Mouse (Mus musculus): ENCODE data around the gene Iffo1. TPM values are rescaled to one million over a fixed set of nuclear protein-coding genes. Genes with fewer than 3 reads are reported as not detected.
A peak's percentile ranks its signal among the peaks of the same experiment; 100 is the strongest.

Gene Iffo1
- 18.2 and 19.0 TPM in 2 replicates for polyA plus RNA-seq (2014; fragmentation: Nextera tagmentation; extraction: Ambion mirVana)

- Histone ChIP-seq H3K4me1 (replicated peaks; ENCODE audit: control insufficient read depth, insufficient read depth, low read length) (peaks cover 41% of the 10 kb centered on the region), H3K9ac (peak within 1 kb of the TSS; percentile 92), H3K36me3 (replicated peaks; ENCODE audit: control insufficient read depth, insufficient read depth) (peaks cover 40% of the 10 kb centered on the region), H3K27ac (peak within 1 kb of the TSS; percentile 87), H3K4me3 (replicated peaks; ENCODE audit: low read length) (peak within 1 kb of the TSS; percentile 77), H3K9me3 (ENCODE audit: control insufficient read depth, low read length) (no peaks in the 10 kb centered on the region), H3K4me2 (replicated peaks) (peak within 1 kb of the TSS; percentile 98), H3K27me3 (ENCODE audit: control insufficient read depth, insufficient read depth, low read length) (no peaks in the 10 kb centered on the region)
- 0% methylated on average over 16 of the region's 16 CpGs for WGBS
- DNase-seq (ENCODE audit: low spot score): peak; percentile 88
- ATAC-seq (ENCODE audit: low FRiP score): peak; percentile 95
Observed at GRCm38 (mm10) chr6:125145001-125145400, at the start of gene Iffo1. Gene Iffo1 (plus strand): TSS chr6:125145241.

DNA sequence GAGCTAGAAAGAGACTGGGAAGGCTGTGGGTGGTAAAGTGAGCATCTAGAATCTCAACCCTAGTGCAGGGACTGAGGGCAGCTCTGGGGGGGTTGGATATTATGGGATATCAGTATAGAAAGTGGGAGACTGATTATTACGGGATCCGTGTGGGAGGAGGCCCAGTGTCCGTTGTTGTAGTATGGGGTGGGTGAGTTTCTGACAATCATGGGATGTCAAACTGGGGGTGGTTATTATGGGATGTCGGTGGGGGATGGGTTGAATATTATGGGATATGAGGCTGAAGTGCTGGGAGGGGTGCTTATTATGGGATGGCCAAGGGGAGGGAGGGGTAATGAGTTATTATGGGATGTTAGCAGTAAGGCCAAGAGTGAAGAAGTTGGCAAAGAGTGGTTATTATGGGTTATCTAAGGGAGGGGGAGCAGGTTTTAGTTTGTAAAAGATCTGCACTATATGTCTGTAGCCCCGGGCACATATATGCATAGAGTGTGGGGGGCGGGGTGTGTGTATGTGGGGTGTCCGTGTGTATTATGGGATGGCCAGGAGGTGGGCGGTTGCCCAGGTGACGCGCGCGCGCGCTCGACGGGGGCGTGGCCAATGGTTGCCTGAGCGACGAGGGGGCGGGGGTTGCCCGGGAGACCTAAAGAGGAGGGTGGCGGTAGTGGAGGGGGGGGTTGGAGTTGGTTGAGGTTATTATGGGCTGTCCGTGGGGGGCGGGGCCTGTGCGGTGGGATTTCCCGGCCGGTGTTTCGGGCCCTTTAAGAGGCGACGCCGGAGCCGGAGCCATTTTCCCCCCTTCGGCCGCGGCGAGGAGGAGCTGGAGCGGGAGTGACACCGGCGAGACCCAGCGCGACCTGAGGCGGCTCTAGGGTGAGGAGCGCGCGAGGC lies 49.4 kb upstream of the Iffo1 start, which contains the start of gene Chd4:
Chd4 (plus strand) TSS at position 591 of the 888 bp plus-strand sequence.
- Histone ChIP-seq H3K9me3 (ENCODE audit: control insufficient read depth, low read length) (no peaks in the 10 kb centered on the region), H3K4me3 (replicated peaks; ENCODE audit: low read length) (peak within 1 kb of the TSS; percentile 84), H3K4me1 (replicated peaks; ENCODE audit: control insufficient read depth, insufficient read depth, low read length) (peaks cover 34% of the 10 kb centered on the region), H3K27me3 (ENCODE audit: control insufficient read depth, insufficient read depth, low read length) (no peaks in the 10 kb centered on the region), H3K27ac (peak within 1 kb of the TSS; percentile 96), H3K9ac (peak within 1 kb of the TSS; percentile 92), H3K36me3 (replicated peaks; ENCODE audit: control insufficient read depth, insufficient read depth) (peaks cover 25% of the 10 kb centered on the region), H3K4me2 (replicated peaks) (peak within 1 kb of the TSS; percentile 81)
- ATAC-seq (ENCODE audit: low FRiP score) (peak; percentile 77), DNase-seq (ENCODE audit: low spot score) (peak; percentile 88)
- 1% methylated on average over 37 of the region's 45 CpGs for WGBS

- no peak for ATAC-seq (ENCODE audit: low FRiP score)
- peaks cover 33% of the 10 kb centered on the region for H3K4me1 ChIP-seq (replicated peaks; ENCODE audit: control insufficient read depth, insufficient read depth, low read length)
- under 1% methylated on average over 24 of the region's 32 CpGs for WGBS
- peak overlapping the region; percentile 92 for H3K9ac ChIP-seq
- peak overlapping the region; percentile 96 for H3K27ac ChIP-seq
- peak overlapping the region; percentile 84 for H3K4me3 ChIP-seq (replicated peaks; ENCODE audit: low read length)
- H3K36me3 ChIP-seq (replicated peaks; ENCODE audit: control insufficient read depth, insufficient read depth): peaks cover 31% of the 10 kb centered on the region
- H3K4me2 ChIP-seq (replicated peaks): peak overlapping the region; percentile 81
- H3K27me3 ChIP-seq (ENCODE audit: control insufficient read depth, insufficient read depth, low read length): no peaks in the 10 kb centered on the region
- no peak for DNase-seq (ENCODE audit: low spot score)
- no peaks in the 10 kb centered on the region for H3K9me3 ChIP-seq (ENCODE audit: control insufficient read depth, low read length)
Observed at GRCm38 (mm10) chr6:125096279-125096596, 48.8 kb upstream of the Iffo1 start.

- WGBS: under 1% methylated on average over 35 of the region's 44 CpGs
- Histone ChIP-seq H3K4me3 (replicated peaks; ENCODE audit: low read length) (peak overlapping the region; percentile 84), H3K4me2 (replicated peaks) (peak overlapping the region; percentile 81), H3K9me3 (ENCODE audit: control insufficient read depth, low read length) (no peaks in the 10 kb centered on the region), H3K36me3 (replicated peaks; ENCODE audit: control insufficient read depth, insufficient read depth) (peaks cover 36% of the 10 kb centered on the region), H3K4me1 (replicated peaks; ENCODE audit: control insufficient read depth, insufficient read depth, low read length) (peaks cover 33% of the 10 kb centered on the region), H3K9ac (peak overlapping the region; percentile 92), H3K27me3 (ENCODE audit: control insufficient read depth, insufficient read depth, low read length) (no peaks in the 10 kb centered on the region), H3K27ac (peak overlapping the region; percentile 96)
- no peak for DNase-seq (ENCODE audit: low spot score)
- peak; percentile 49 for ATAC-seq (ENCODE audit: low FRiP score)
Observed at GRCm38 (mm10) chr6:125096597-125097345, 48.3 kb upstream of the Iffo1 start.

DNA sequence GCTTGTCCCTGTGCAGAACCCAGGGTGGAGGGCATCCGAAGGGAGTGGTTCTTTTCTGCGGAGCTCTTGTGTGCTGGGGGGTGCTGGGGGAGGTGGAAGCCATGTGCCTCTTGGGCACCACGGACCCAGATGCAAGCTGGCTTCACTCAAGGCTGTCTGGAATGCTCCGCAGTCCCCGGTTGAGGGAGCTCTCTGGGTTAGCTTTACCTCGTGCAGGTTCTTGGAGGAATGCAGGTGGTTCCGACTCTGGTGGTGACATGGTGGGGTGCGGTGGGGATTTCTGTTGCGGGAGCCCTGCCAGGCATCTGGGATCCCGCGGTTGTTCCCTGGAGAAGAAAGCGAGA lies 47.7 kb upstream of the Iffo1 start:
- Histone ChIP-seq H3K9me3 (ENCODE audit: control insufficient read depth, low read length) (no peaks in the 10 kb centered on the region), H3K4me3 (replicated peaks; ENCODE audit: low read length) (peak overlapping the region; percentile 84), H3K36me3 (replicated peaks; ENCODE audit: control insufficient read depth, insufficient read depth) (peaks cover 42% of the 10 kb centered on the region), H3K27me3 (ENCODE audit: control insufficient read depth, insufficient read depth, low read length) (no peaks in the 10 kb centered on the region), H3K4me2 (replicated peaks) (peak overlapping the region; percentile 81), H3K27ac (peak overlapping the region; percentile 96), H3K4me1 (replicated peaks; ENCODE audit: control insufficient read depth, insufficient read depth, low read length) (peaks cover 33% of the 10 kb centered on the region), H3K9ac (peak overlapping the region; percentile 92)
- no peak; the same call in 1 of the 2 replicates for ATAC-seq (ENCODE audit: low FRiP score)
- no peak for DNase-seq (ENCODE audit: low spot score)
- under 1% methylated on average over 12 of the region's 12 CpGs for WGBS

DNA sequence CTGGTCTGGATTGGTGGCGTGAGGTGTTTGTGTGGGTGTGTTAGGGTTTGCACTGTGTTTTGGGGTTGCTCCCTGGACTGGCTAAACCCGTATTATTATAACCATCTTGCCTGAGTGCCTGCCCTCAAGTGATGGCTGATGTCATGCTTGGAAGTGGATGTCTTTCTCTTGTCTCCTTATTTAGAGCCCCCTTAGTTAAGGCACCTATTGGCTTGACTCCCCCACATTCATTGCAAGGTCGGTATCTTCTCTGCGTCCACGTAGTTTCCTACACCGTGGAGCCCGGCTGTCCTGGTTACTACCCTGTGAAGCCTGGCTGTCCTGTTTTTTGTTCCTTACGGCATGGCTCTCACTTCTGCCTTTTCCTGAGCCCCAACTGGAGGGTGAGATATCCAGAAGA lies 47.1 kb upstream of the Iffo1 start:
- H3K4me3 ChIP-seq (replicated peaks; ENCODE audit: low read length): peak overlapping the region; percentile 84
- peak overlapping the region; percentile 81 for H3K4me2 ChIP-seq (replicated peaks)
- peak overlapping the region; percentile 92 for H3K9ac ChIP-seq
- no peak for ATAC-seq (ENCODE audit: low FRiP score)
- H3K27ac ChIP-seq: 0 out of 2 replicates have a peak overlapping the region, but pooled peaks have one; percentile 20
- no peak for DNase-seq (ENCODE audit: low spot score)
- H3K4me1 ChIP-seq (replicated peaks; ENCODE audit: control insufficient read depth, insufficient read depth, low read length): peaks cover 33% of the 10 kb centered on the region
- no peaks in the 10 kb centered on the region for H3K9me3 ChIP-seq (ENCODE audit: control insufficient read depth, low read length)
- H3K27me3 ChIP-seq (ENCODE audit: control insufficient read depth, insufficient read depth, low read length): no peaks in the 10 kb centered on the region
- peaks cover 48% of the 10 kb centered on the region for H3K36me3 ChIP-seq (replicated peaks; ENCODE audit: control insufficient read depth, insufficient read depth)
- 57% methylated on average over 8 of the region's 8 CpGs for WGBS

GRCm38 (mm10) chr6:125098513-125098912 lies 46.5 kb upstream of the Iffo1 start:
- 0 out of 2 replicates have a peak overlapping the region, but pooled peaks have one; percentile 20 for H3K27ac ChIP-seq
- WGBS: 51% methylated on average over 3 of the region's 3 CpGs

GRCm38 (mm10) chr6:125099421-125099971 lies 45.5 kb upstream of the Iffo1 start:
- Histone ChIP-seq H3K9me3 (ENCODE audit: control insufficient read depth, low read length) (no peaks in the 10 kb centered on the region), H3K9ac (peak overlapping the region; percentile 92), H3K27me3 (ENCODE audit: control insufficient read depth, insufficient read depth, low read length) (no peaks in the 10 kb centered on the region), H3K4me3 (replicated peaks; ENCODE audit: low read length) (peak overlapping the region; percentile 84), H3K36me3 (replicated peaks; ENCODE audit: control insufficient read depth, insufficient read depth) (peaks cover 62% of the 10 kb centered on the region), H3K27ac (peak overlapping the region; percentile 79), H3K4me2 (replicated peaks) (peak overlapping the region; percentile 81), H3K4me1 (replicated peaks; ENCODE audit: control insufficient read depth, insufficient read depth, low read length) (peaks cover 33% of the 10 kb centered on the region)
- DNase-seq (ENCODE audit: low spot score): no peak
- 26% methylated on average over 5 of the region's 5 CpGs for WGBS
- ATAC-seq (ENCODE audit: low FRiP score): no peak

More at GRCm38 (mm10) chr6:125098513-125098912, 46.5 kb upstream of the Iffo1 start:
- Histone ChIP-seq H3K4me2 (replicated peaks) (peak overlapping the region; percentile 81), H3K27me3 (ENCODE audit: control insufficient read depth, insufficient read depth, low read length) (no peaks in the 10 kb centered on the region), H3K36me3 (replicated peaks; ENCODE audit: control insufficient read depth, insufficient read depth) (peaks cover 52% of the 10 kb centered on the region), H3K9ac (peak overlapping the region; percentile 92), H3K4me3 (replicated peaks; ENCODE audit: low read length) (peak overlapping the region; percentile 84), H3K9me3 (ENCODE audit: control insufficient read depth, low read length) (no peaks in the 10 kb centered on the region), H3K4me1 (replicated peaks; ENCODE audit: control insufficient read depth, insufficient read depth, low read length) (peaks cover 33% of the 10 kb centered on the region)
- DNase-seq (ENCODE audit: low spot score): no peak
- ATAC-seq (ENCODE audit: low FRiP score): no peak

- Histone ChIP-seq H3K9ac (no peak overlapping the region), H3K9me3 (ENCODE audit: control insufficient read depth, low read length) (no peaks in the 10 kb centered on the region), H3K4me2 (replicated peaks) (no peak overlapping the region), H3K27ac (no peak overlapping the region), H3K4me1 (replicated peaks; ENCODE audit: control insufficient read depth, insufficient read depth, low read length) (peaks cover 27% of the 10 kb centered on the region), H3K27me3 (ENCODE audit: control insufficient read depth, insufficient read depth, low read length) (no peaks in the 10 kb centered on the region), H3K36me3 (replicated peaks; ENCODE audit: control insufficient read depth, insufficient read depth) (peaks cover 82% of the 10 kb centered on the region), H3K4me3 (replicated peaks; ENCODE audit: low read length) (no peak overlapping the region)
- ATAC-seq (ENCODE audit: low FRiP score) (no peak), DNase-seq (ENCODE audit: low spot score) (no peak)
- WGBS: 81% methylated on average over 9 of the region's 9 CpGs
Observed at GRCm38 (mm10) chr6:125101444-125101843, 43.6 kb upstream of the Iffo1 start.

Data from hindbrain, embryonic 14.5 days (tissue).